Mouse (Mus musculus) left cerebral cortex, adult 2 months (tissue): ENCODE results near the gene Clmn. TPM values are rescaled to one million over a fixed set of nuclear protein-coding genes. Genes with fewer than 3 reads are reported as not detected.

Experiments used
- DNase-seq, 2 experiments: peaks; one replicate each; pipeline ENCODE4 v3.0.0; 2021 to 2022; ENCODE audit warnings: low spot score in 2 of 2, mixed read lengths in 1 of 2; ENCODE audit errors: extremely low spot score in 1 of 2
- H3K27ac ChIP-seq: fragments of 200-600 bp; 2 replicates; pipeline ENCODE4 v1.8.1; 2022
- H3K4me3 ChIP-seq: fragments of 200-600 bp; 2 replicates; pipeline ENCODE4 v1.8.1; 2022
- CTCF ChIP-seq: fragments of 200-600 bp; IDR thresholded peaks from 2 replicates; pipeline ENCODE4 v1.8.1; 2022; ENCODE audit warnings: antibody characterized with exemption, mild to moderate bottlenecking, moderate library complexity
- intact Hi-C: fragments of 180-260 bp; cut with DNase I; formaldehyde crosslinking; loops from one replicate; pipeline ENCODE4 v1.15.1; 2025
- total RNA-seq, 2 experiments: library from RNA; stranded (reverse); gene quantifications; 2 replicates each; pipeline ENCODE4 v1.2.3; 2021

Clmn gene
- total RNA-seq, 2 experiments from 2014 or later, result 43.1 to 51.7 TPM

- intact Hi-C loops, result no loop called here
- no peak for TF ChIP-seq CTCF
- H3K27ac ChIP-seq, result no peak overlapping the region
Observed at GRCm38 (mm10) chr12:104765116-104765515, 99.8 kb downstream of the Clmn start.

GRCm38 (mm10) chr12:104763918-104764317 is 101.0 kb downstream of the Clmn start:
- DNase-seq, result no peak
- intact Hi-C loops, result no loop called here
- Histone ChIP-seq H3K27ac (no peak overlapping the region), H3K4me3 (no peak overlapping the region)
- TF ChIP-seq CTCF, result no peak

More at GRCm38 (mm10) chr12:104765116-104765515, 99.8 kb downstream of the Clmn start:
- no peak for DNase-seq
- H3K4me3 ChIP-seq, result no peak overlapping the region

GRCm38 (mm10) chr12:104761411-104761810 is 103.5 kb downstream of the Clmn start:
- TF ChIP-seq CTCF, result no peak
- Histone ChIP-seq H3K4me3 (no peak overlapping the region), H3K27ac (no peak overlapping the region)
- intact Hi-C loops, result no loop called here
- no peak for DNase-seq

- DNase-seq, result no peak
- TF ChIP-seq CTCF, result no peak
- Histone ChIP-seq H3K4me3 (no peak overlapping the region), H3K27ac (no peak overlapping the region)
- intact Hi-C loops, result no loop called here
Observed at GRCm38 (mm10) chr12:104758066-104758465, 106.8 kb downstream of the Clmn start.

GRCm38 (mm10) chr12:104753686-104754085 is 111.2 kb downstream of the Clmn start:
- no peak overlapping the region for H3K27ac ChIP-seq
- no peak for TF ChIP-seq CTCF
- DNase-seq, result no peak
- H3K4me3 ChIP-seq, result no peak overlapping the region
- intact Hi-C loops, result loop anchor here (5.0 kb wide), 1 partner anchor 279 kb away; the partner anchor contains the start of gene Glrx5

GRCm38 (mm10) chr12:104751814-104752765 is 112.8 kb downstream of the Clmn start, which contains the start of gene Dicer1:
Gene Dicer1, minus strand, starts transcription at chr12:104751952.
- DNase-seq, result peak; percentile 98 to 100
- TF ChIP-seq CTCF, result no peak; the same call in 1 of the 2 replicates
- intact Hi-C loops, result loop anchor here (5.0 kb wide), 1 partner anchor 280 kb away; the partner anchor contains the start of gene Glrx5
- Histone ChIP-seq H3K4me3 (peak within 1 kb of the TSS; percentile 92), H3K27ac (peak within 1 kb of the TSS; percentile 93)

GRCm38 (mm10) chr12:104751331-104751813 is 113.5 kb downstream of the Clmn start:
- intact Hi-C loops, result loop anchor here (5.0 kb wide), 1 partner anchor 281 kb away; the partner anchor contains the start of gene Glrx5

GRCm38 (mm10) chr12:104748946-104749345 is 115.9 kb downstream of the Clmn start:
- Histone ChIP-seq H3K27ac (no peak overlapping the region), H3K4me3 (no peak overlapping the region)
- DNase-seq, result no peak
- TF ChIP-seq CTCF, result no peak
- intact Hi-C loops, result no loop called here

More at GRCm38 (mm10) chr12:104751331-104751813, 113.5 kb downstream of the Clmn start:
- peak in 1 of 2 experiments; percentile 30 for DNase-seq
- no peak for TF ChIP-seq CTCF
- peak overlapping the region; percentile 83 for H3K27ac ChIP-seq
- peak overlapping the region; percentile 92 for H3K4me3 ChIP-seq

- no peak for TF ChIP-seq CTCF
- H3K4me3 ChIP-seq, result no peak overlapping the region
- intact Hi-C loops, result no loop called here
- no peak overlapping the region for H3K27ac ChIP-seq
- DNase-seq, result no peak
Observed at GRCm38 (mm10) chr12:104747252-104747651, 117.6 kb downstream of the Clmn start.

GRCm38 (mm10) chr12:104746601-104747000 is 118.3 kb downstream of the Clmn start:
- intact Hi-C loops, result no loop called here
- Histone ChIP-seq H3K27ac (no peak overlapping the region), H3K4me3 (no peak overlapping the region)
- no peak for DNase-seq
- TF ChIP-seq CTCF, result no peak

- no peak for TF ChIP-seq CTCF
- H3K4me3 ChIP-seq, result no peak overlapping the region
- intact Hi-C loops, result no loop called here
- no peak for DNase-seq
- no peak overlapping the region for H3K27ac ChIP-seq
Observed at GRCm38 (mm10) chr12:104743687-104744086, 121.2 kb downstream of the Clmn start.

- H3K27ac ChIP-seq, result no peak overlapping the region
- no peak for DNase-seq
- peak; percentile 30 for TF ChIP-seq CTCF
- H3K4me3 ChIP-seq, result no peak overlapping the region
- intact Hi-C loops, result no loop called here
Observed at GRCm38 (mm10) chr12:104742247-104742646, 122.6 kb downstream of the Clmn start.
